Mouse (Mus musculus): ENCODE data around the gene Fthl17d. TPM values are rescaled to one million over a fixed set of nuclear protein-coding genes. Genes with fewer than 3 reads are reported as not detected.

Fthl17d gene
- polyA plus RNA-seq, 1 experiment from 2014 or later, result not detected

- Histone ChIP-seq H3K27ac (replicated peaks; ENCODE audit: low read depth, low read length) (no peak overlapping the region), H3K4me3 (ENCODE audit: low read depth, low read length) (no peak overlapping the region), H3K4me2 (ENCODE audit: low read depth, low read length) (no peak overlapping the region), H3K4me1 (ENCODE audit: control insufficient read depth, insufficient read depth, low read length) (no peaks in the 10 kb centered on the region), H3K9ac (replicated peaks; ENCODE audit: low read length) (no peak overlapping the region), H3K36me3 (replicated peaks; ENCODE audit: control insufficient read depth, insufficient read depth, low read depth, low read length) (no peaks in the 10 kb centered on the region), H3K27me3 (ENCODE audit: control insufficient read depth, insufficient read depth, low read length) (no peaks in the 10 kb centered on the region), H3K9me3 (replicated peaks; ENCODE audit: control insufficient read depth, low read length) (no peaks in the 10 kb centered on the region)
- ATAC-seq (replicated peaks; ENCODE audit: insufficient number of reproducible peaks, low FRiP score, low TSS enrichment, low read depth) (no peak), DNase-seq (ENCODE audit: low spot score) (no peak)
- WGBS, result 78% methylated on average over 8 of the region's 8 CpGs
Observed at GRCm38 (mm10) chrX:8944041-8944440, 42.5 kb downstream of the Fthl17d start.

Other genes with a start within 250 kb of the Fthl17d start
- gene Ssx9, start 238.3 kb downstream of the Fthl17d start, polyA plus RNA-seq (2014; fragmentation: Nextera tagmentation; extraction: Ambion mirVana), result not detected in 2 replicates
- not detected in 2 replicates for gene Ssxb5, start 183.1 kb downstream of the Fthl17d start, polyA plus RNA-seq (2014; fragmentation: Nextera tagmentation; extraction: Ambion mirVana)
- gene Gm6592, start 142.8 kb downstream of the Fthl17d start, polyA plus RNA-seq (2014; fragmentation: Nextera tagmentation; extraction: Ambion mirVana), result not detected in 2 replicates
- gene Gm5751, start 112.5 kb downstream of the Fthl17d start, polyA plus RNA-seq (2014; fragmentation: Nextera tagmentation; extraction: Ambion mirVana), result not detected in 2 replicates
- 5.5 and 5.8 TPM in 2 replicates for gene B630019K06Rik, start 94.4 kb downstream of the Fthl17d start, polyA plus RNA-seq (2014; fragmentation: Nextera tagmentation; extraction: Ambion mirVana)
- not detected in 2 replicates for gene Fthl17b, start 23.8 kb downstream of the Fthl17d start, polyA plus RNA-seq (2014; fragmentation: Nextera tagmentation; extraction: Ambion mirVana)
- not detected in 2 replicates for gene Fthl17c, start 10.2 kb downstream of the Fthl17d start, polyA plus RNA-seq (2014; fragmentation: Nextera tagmentation; extraction: Ambion mirVana)
- gene Fthl17e, start 46.7 kb upstream of the Fthl17d start, polyA plus RNA-seq (2014; fragmentation: Nextera tagmentation; extraction: Ambion mirVana), result not detected in 2 replicates
- gene Fthl17f, start 76.3 kb upstream of the Fthl17d start, polyA plus RNA-seq (2014; fragmentation: Nextera tagmentation; extraction: Ambion mirVana), result not detected in 2 replicates
- not detected in 2 replicates for gene 4930402K13Rik, start 117.8 kb upstream of the Fthl17d start, polyA plus RNA-seq (2014; fragmentation: Nextera tagmentation; extraction: Ambion mirVana)
- gene Lancl3, start 213.1 kb upstream of the Fthl17d start, polyA plus RNA-seq (2014; fragmentation: Nextera tagmentation; extraction: Ambion mirVana), result 0.29 and 0.50 TPM in 2 replicates

Measured in embryonic facial prominence, embryonic 11.5 days (tissue).